Mouse (Mus musculus) stomach, postnatal 0 days (tissue): ENCODE measurements around the gene 4931406P16Rik.
A peak's percentile ranks its signal among the peaks of the same experiment; 100 is the strongest.

Experiments
- CTCF ChIP-seq: IDR thresholded peaks from 2 replicates; pipeline ENCODE4 v1.5.1; 2016; ENCODE audit warnings: antibody characterized with exemption, low read depth, mild to moderate bottlenecking, moderate library complexity
- EP300 ChIP-seq: optimal IDR thresholded peaks from 2 replicates; pipeline ENCODE3; 2016; ENCODE audit warnings: antibody characterized with exemption

DNA sequence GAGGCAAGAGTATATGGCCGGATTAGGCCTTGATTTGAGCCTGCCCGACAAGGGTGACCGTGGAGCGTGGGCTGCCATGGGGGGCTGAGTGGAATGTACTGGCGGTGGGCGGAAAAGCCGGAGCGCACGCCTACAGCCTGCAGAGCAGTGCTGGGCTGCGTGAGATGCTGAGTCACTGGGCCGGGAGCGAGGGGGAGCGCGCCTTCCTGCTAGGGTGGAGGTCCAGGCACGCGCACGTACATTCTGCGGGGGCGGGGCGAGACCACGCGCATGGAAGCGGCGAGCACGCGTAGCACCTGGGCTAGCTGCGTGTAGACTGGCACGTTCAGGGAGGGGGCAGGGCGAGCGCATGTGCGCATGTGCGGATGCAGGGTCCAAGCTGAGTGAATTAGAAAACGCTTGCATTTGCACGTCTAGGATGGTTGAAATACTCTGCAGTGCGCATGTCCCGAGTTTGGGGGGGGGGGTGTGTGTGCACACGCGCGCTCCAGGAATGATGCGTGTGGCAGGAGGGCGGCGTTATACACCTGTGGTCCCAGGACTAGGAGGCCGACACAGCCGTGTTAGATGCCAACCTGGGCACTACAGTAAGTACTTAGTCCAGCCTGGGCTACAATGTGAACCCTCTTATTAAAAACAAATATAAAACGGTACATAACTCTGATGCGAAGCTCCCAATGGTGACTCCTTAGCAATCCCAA lies 79.3 kb downstream of the 4931406P16Rik start:
- peak; percentile 20; the same call in 1 of the 2 replicates for TF ChIP-seq CTCF
- TF ChIP-seq EP300: no peak
